Mouse (Mus musculus) hindbrain, embryonic 12.5 days (tissue): ENCODE measurements at regions not wholly inside any gene's neighbourhood (a gene's known extent, or its start where the extent isn't known, plus 50 kb on each side); places are given as distances from the start of the nearest gene placed in this dataset.

Experiments
- ATAC-seq: fragments of 200-750 bp; cut with Nextera tagmentation; 2 replicates; pipeline ENCODE4 v1.8.0; 2017; ENCODE audit warnings: moderate TSS enrichment; ENCODE audit not compliant: low FRiP score
- H3K27ac ChIP-seq: fragments of 300-500 bp; sonication (generic); 2 replicates; pipeline ENCODE4 v1.5.1; 2016; ENCODE audit warnings: mild to moderate bottlenecking
- H3K27me3 ChIP-seq: fragments of 300-500 bp; sonication (generic); 2 replicates; pipeline ENCODE4 v1.6.1; 2016; ENCODE audit warnings: mild to moderate bottlenecking
- H3K36me3 ChIP-seq: fragments of 300-500 bp; sonication (generic); 2 replicates; pipeline ENCODE4 v1.6.1; 2016; ENCODE audit warnings: mild to moderate bottlenecking
- H3K4me1 ChIP-seq: fragments of 300-500 bp; sonication (generic); 2 replicates; pipeline ENCODE4 v1.6.1; 2016
- H3K4me2 ChIP-seq: fragments of 300-500 bp; sonication (generic); replicated peaks from 2 replicates; pipeline ENCODE4 v1.6.1; 2016; ENCODE audit warnings: mild to moderate bottlenecking
- H3K4me3 ChIP-seq: fragments of 300-500 bp; sonication (generic); 2 replicates; pipeline ENCODE4 v1.5.1; 2016; ENCODE audit warnings: mild to moderate bottlenecking
- H3K9ac ChIP-seq: fragments of 300-500 bp; sonication (generic); 2 replicates; pipeline ENCODE4 v1.6.1; 2016; ENCODE audit warnings: mild to moderate bottlenecking, moderate library complexity
- H3K9me3 ChIP-seq: fragments of 300-500 bp; sonication (generic); replicated peaks from 2 replicates; pipeline ENCODE4 v1.6.1; 2016; ENCODE audit warnings: mild to moderate bottlenecking
- WGBS: fragments of 180-500 bp; shearing (Covaris S2); methylation state at CpG from one replicate; pipeline ENCODE4 v1.1.7; 2016; 5-methylcytosine and 5-hydroxymethylcytosine counted together

- no peaks in the 10 kb centered on the region for H3K27me3 ChIP-seq
- H3K4me3 ChIP-seq, result no peak overlapping the region
- no peak overlapping the region for H3K9ac ChIP-seq
- no peaks in the 10 kb centered on the region for H3K36me3 ChIP-seq
- H3K4me2 ChIP-seq, result no peak overlapping the region
- WGBS, result 95% methylated on average over 4 of the region's 4 CpGs
- H3K9me3 ChIP-seq, result no peaks in the 10 kb centered on the region
- no peak for ATAC-seq
- H3K4me1 ChIP-seq, result no peaks in the 10 kb centered on the region
- no peak overlapping the region for H3K27ac ChIP-seq
Observed at GRCm38 (mm10) chr6:78599751-78600150, 131.1 kb upstream of the Reg3g start.

- 86% methylated on average over 4 of the region's 4 CpGs for WGBS
- ATAC-seq, result no peak
- Histone ChIP-seq H3K9ac (no peak overlapping the region), H3K4me3 (no peak overlapping the region), H3K4me2 (no peak overlapping the region), H3K9me3 (no peaks in the 10 kb centered on the region), H3K27me3 (no peaks in the 10 kb centered on the region), H3K27ac (no peak overlapping the region), H3K4me1 (no peaks in the 10 kb centered on the region), H3K36me3 (no peaks in the 10 kb centered on the region)
Observed at GRCm38 (mm10) chr6:78570000-78570597, 101.4 kb upstream of the Reg3g start.

- peaks cover 8% of the 10 kb centered on the region; the same call in 1 of the 2 replicates for H3K4me1 ChIP-seq
- no peaks in the 10 kb centered on the region for H3K27me3 ChIP-seq
- H3K27ac ChIP-seq, result no peak overlapping the region
- no peak overlapping the region for H3K4me2 ChIP-seq
- WGBS, result 37% methylated on average over 11 of the region's 11 CpGs
- peak; percentile 37; the same call in 1 of the 2 replicates for ATAC-seq
- no peaks in the 10 kb centered on the region for H3K9me3 ChIP-seq
- H3K4me3 ChIP-seq, result no peak overlapping the region
- no peak overlapping the region for H3K9ac ChIP-seq
- no peaks in the 10 kb centered on the region for H3K36me3 ChIP-seq
Observed at GRCm38 (mm10) chr6:78553008-78553698, 84.5 kb upstream of the Reg3g start.

GRCm38 (mm10) chr6:78552353-78552698, 83.7 kb upstream of the Reg3g start:
- 33% methylated on average over 5 of the region's 5 CpGs for WGBS
- Histone ChIP-seq H3K4me1 (peaks cover 8% of the 10 kb centered on the region; the same call in 1 of the 2 replicates), H3K27me3 (no peaks in the 10 kb centered on the region), H3K9me3 (no peaks in the 10 kb centered on the region), H3K9ac (no peak overlapping the region), H3K4me2 (no peak overlapping the region; the same call in 1 of the 2 replicates), H3K27ac (no peak overlapping the region), H3K4me3 (no peak overlapping the region), H3K36me3 (no peaks in the 10 kb centered on the region)
- peak; percentile 27; the same call in 1 of the 2 replicates for ATAC-seq

GRCm38 (mm10) chr6:78551666-78552352, 83.1 kb upstream of the Reg3g start:
- Histone ChIP-seq H3K27me3 (no peaks in the 10 kb centered on the region), H3K9me3 (no peaks in the 10 kb centered on the region)
- ATAC-seq, result peak; percentile 55; the same call in 1 of the 2 replicates

GRCm38 (mm10) chr6:78548476-78548875, 79.8 kb upstream of the Reg3g start:
- Histone ChIP-seq H3K9ac (no peak overlapping the region), H3K27ac (no peak overlapping the region), H3K4me2 (no peak overlapping the region), H3K36me3 (no peaks in the 10 kb centered on the region), H3K9me3 (no peaks in the 10 kb centered on the region), H3K27me3 (no peaks in the 10 kb centered on the region), H3K4me1 (peaks cover 8% of the 10 kb centered on the region; the same call in 1 of the 2 replicates), H3K4me3 (no peak overlapping the region)
- ATAC-seq, result no peak
- WGBS, result 57% methylated on average over 4 of the region's 4 CpGs

More at GRCm38 (mm10) chr6:78551666-78552352, 83.1 kb upstream of the Reg3g start:
- H3K4me1 ChIP-seq, result peaks cover 8% of the 10 kb centered on the region; the same call in 1 of the 2 replicates
- no peak overlapping the region for H3K9ac ChIP-seq
- no peak overlapping the region; the same call in 1 of the 2 replicates for H3K4me2 ChIP-seq
- no peak overlapping the region for H3K4me3 ChIP-seq
- 38% methylated on average over 8 of the region's 8 CpGs for WGBS
- H3K27ac ChIP-seq, result no peak overlapping the region
- H3K36me3 ChIP-seq, result no peaks in the 10 kb centered on the region

GRCm38 (mm10) chr6:78547721-78548120, 79.0 kb upstream of the Reg3g start:
- no peaks in the 10 kb centered on the region for H3K9me3 ChIP-seq
- H3K36me3 ChIP-seq, result no peaks in the 10 kb centered on the region
- H3K4me1 ChIP-seq, result peaks cover 6% of the 10 kb centered on the region; the same call in 1 of the 2 replicates
- WGBS, result 82% methylated on average over 1 of the region's 1 CpGs
- H3K4me2 ChIP-seq, result no peak overlapping the region
- no peak overlapping the region for H3K27ac ChIP-seq
- no peak for ATAC-seq
- H3K27me3 ChIP-seq, result no peaks in the 10 kb centered on the region
- H3K9ac ChIP-seq, result no peak overlapping the region
- H3K4me3 ChIP-seq, result no peak overlapping the region

GRCm38 (mm10) chr6:78544238-78544637, 75.6 kb upstream of the Reg3g start:
- WGBS, result 10% methylated on average over 2 of the region's 2 CpGs
- Histone ChIP-seq H3K4me2 (no peak overlapping the region), H3K36me3 (no peaks in the 10 kb centered on the region), H3K9ac (no peak overlapping the region), H3K27me3 (no peaks in the 10 kb centered on the region), H3K4me1 (no peaks in the 10 kb centered on the region), H3K27ac (no peak overlapping the region), H3K4me3 (no peak overlapping the region), H3K9me3 (no peaks in the 10 kb centered on the region)
- no peak for ATAC-seq

GRCm38 (mm10) chr6:78537476-78537875, 68.8 kb upstream of the Reg3g start:
- Histone ChIP-seq H3K4me2 (no peak overlapping the region), H3K27me3 (no peaks in the 10 kb centered on the region), H3K27ac (no peak overlapping the region), H3K4me1 (no peaks in the 10 kb centered on the region), H3K9ac (no peak overlapping the region), H3K9me3 (no peaks in the 10 kb centered on the region), H3K4me3 (no peak overlapping the region), H3K36me3 (no peaks in the 10 kb centered on the region)
- no peak for ATAC-seq
- WGBS, result 89% methylated on average over 1 of the region's 1 CpGs

- H3K4me1 ChIP-seq, result no peaks in the 10 kb centered on the region
- H3K9ac ChIP-seq, result no peak overlapping the region
- no peaks in the 10 kb centered on the region for H3K9me3 ChIP-seq
- no peak overlapping the region for H3K27ac ChIP-seq
- ATAC-seq, result no peak
- 70% methylated on average over 4 of the region's 4 CpGs for WGBS
- H3K4me3 ChIP-seq, result no peak overlapping the region
- no peaks in the 10 kb centered on the region for H3K27me3 ChIP-seq
- H3K36me3 ChIP-seq, result no peaks in the 10 kb centered on the region
- H3K4me2 ChIP-seq, result no peak overlapping the region
Observed at GRCm38 (mm10) chr6:78526986-78527762, 58.5 kb upstream of the Reg3g start.
